Mouse (Mus musculus) gastrocnemius, postnatal 10 days (tissue): ENCODE data around the gene Arhgap4. TPM values are rescaled to one million over a fixed set of nuclear protein-coding genes. Genes with fewer than 3 reads are reported as not detected.

ENCODE experiments used
- DNase-seq: peaks from one replicate; pipeline ENCODE4 v3.0.0; 2021; ENCODE audit warnings: mixed read lengths
- long read RNA-seq, 2 experiments: library from polyadenylated mRNA; stranded (forward); transcript quantifications; one replicate each; pipeline ENCODE4 v2.0.0; 2021
- total RNA-seq, 2 experiments: library from RNA; stranded (reverse); gene quantifications; 2 replicates each; pipeline ENCODE4 v1.2.3; 2021

Gene Arhgap4
- 1 to 10 TPM in 1 of 2 experiments, under 1 TPM in 1; 0.85 to 2.0 TPM for total RNA-seq
- long read RNA-seq, experiment 1, partial matches to known transcripts, result 1 of 1 reads
- long read RNA-seq, experiment 1, other reads (novel, unspliced or antisense), result 0 of 1 reads
- long read RNA-seq, experiment 2, result 0 reads

DNA sequence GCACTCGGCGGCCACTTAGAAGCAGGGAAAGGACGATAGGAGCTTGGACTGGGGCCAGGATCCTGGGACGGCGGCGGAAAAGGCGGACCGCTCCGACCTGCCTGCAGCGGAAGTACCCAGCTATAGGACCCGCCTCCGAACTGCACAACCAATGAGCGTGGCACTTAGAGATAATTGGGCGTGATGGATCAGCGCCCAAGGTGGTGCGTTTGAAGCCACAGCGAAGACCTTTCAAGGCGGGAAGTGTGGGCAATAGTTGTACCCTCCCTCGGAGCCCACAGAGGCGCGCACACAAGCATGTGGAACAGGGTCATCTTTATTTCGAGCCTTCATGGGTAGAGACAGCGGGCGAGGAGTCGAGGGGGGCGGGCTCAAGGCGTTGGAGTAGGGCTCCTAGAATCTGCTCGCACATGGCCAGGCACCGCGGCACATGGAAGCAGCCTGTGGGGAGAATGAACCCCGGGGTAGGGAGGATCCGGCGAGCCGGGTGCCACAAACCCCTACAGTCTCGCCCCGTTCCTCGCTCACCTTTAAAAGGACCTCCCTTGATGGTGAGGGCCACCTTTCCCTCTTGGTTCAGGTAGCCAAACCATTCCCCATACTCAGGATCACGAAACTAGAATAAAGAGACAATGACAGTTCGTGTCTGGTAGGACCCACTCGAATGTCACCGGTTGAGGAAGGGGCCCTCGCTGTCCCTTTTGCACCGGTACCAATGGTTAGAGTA lies at the start of gene Arhgap4, which contains the start of gene Naa10:
TSS of gene Arhgap4 (minus strand) at position 48 of the 727 bp plus-strand sequence.
TSS of gene Naa10 (minus strand) at position 122 of the 727 bp plus-strand sequence.
- DNase-seq, result peak; percentile 86

GRCm38 (mm10) chrX:73970781-73971180 lies 49.1 kb upstream of the Arhgap4 start:
- DNase-seq, result no peak

GRCm38 (mm10) chrX:73969729-73970128 lies 48.1 kb upstream of the Arhgap4 start:
- DNase-seq, result no peak

- DNase-seq, result no peak
These were observed 47.5 kb upstream of the Arhgap4 start for GRCm38 (mm10) chrX:73969167-73969566.

DNA sequence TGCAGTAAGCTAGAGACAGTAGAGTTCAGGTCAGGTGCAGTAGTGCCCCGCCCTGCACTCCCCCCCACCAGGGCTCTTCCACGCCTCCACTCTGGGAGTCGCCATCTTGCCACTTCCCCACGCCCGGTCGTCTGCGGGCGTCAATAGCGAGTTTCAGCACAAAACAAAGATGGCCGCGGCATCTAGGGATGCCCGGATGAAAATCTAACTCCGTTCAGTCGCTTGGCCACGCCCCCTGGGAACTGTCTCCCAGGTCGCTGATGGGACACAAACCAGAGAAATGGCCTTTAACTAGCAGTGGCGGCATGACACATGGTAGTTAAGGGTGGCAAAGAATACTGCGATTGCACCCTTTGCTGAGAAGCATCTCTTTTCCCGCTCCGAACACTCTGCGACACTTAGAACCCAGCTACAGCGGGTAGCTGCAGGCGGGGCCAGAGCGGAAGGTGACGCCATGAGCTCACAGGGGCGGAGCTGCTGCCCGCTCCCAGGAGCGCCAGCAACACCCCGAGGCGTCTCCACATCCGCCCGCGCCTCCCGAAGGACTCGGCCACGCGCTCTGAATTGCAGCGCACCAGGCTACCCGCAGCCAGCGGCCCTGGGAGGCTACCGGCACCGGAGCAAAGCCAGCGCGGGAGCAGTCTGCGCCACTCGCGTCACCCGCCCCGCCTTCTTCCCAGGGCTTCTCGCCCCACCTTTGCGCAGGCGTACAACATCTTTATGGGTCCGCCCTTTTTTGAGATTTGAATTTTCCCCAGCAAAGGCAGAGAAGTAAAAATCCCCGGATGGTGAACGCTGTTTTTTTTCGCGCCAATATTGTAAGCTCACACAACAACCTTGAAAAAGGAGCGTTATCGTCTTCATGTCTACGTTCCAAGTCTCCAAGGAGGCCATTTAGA lies 45.8 kb upstream of the Arhgap4 start:
- peak; percentile 81 for DNase-seq

DNA sequence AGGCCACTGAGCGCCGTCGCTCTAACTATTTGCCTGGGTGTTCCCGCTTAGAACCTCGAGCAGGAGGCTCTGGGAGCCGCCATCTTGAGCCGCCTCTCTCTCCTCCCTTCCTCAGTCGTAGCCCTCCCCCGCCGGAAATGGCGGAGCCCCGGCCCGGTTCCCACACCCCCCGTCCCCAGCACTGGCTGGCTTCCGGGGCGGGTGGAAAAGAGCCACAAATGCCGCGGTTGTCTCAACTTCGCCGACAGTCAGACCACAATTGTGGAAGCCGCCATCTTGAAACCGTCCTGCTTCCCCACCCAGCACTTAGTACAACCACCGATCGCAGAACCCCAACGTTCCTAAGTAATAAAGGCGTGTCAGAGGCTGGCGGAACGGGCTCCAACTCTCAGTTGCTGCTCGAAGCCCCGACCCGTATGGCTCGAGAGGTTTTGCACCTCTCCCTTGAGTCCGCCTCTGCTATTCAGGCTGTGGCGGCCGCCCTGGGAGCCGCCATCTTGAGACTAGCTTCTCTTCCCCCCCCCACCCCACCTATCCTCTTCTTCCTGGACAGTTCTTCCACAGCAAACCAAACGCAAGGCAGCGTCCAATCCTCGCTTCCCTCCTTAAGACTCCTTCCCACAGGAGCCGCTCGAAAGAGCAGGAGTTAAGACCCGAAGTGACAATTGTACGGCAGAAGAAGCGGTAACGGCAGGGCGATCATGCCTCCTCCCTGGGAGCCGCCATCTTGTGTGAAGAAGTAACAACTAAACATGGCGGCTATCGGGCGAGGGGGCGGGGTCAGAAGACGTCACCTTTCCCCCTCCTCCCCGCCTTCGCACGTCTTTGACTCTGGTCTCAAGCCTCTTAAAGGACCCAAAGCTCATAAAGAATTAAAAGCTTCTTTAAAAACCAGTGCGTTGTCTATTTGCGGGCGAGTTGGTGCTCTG lies 44.8 kb upstream of the Arhgap4 start, which contains the start of gene Hcfc1:
TSS of gene Hcfc1 (minus strand) at position 110 of the 929 bp plus-strand sequence.
- DNase-seq, result peak; percentile 90

- no peak for DNase-seq
These were observed 43.6 kb upstream of the Arhgap4 start for GRCm38 (mm10) chrX:73965307-73965706.

DNA sequence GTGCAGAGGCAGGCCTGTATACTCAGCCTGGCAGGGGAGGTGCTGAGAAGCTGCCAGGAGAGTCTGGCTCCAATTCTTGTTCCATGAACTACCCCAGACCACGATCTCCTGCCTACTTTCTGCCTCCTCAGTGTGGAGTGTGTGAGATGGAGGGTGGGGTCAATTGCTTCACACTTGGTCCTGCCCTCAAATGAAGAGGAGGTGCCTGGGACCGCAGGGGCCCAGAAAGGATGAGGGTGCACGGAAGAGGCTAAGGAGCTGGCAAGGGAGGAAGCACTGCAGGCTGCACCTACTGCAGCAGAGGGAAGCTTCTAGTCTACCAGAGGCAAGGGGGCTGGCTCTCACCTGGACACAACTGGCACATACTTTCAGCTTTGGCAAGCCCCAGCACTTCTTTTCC lies 42.7 kb upstream of the Arhgap4 start:
- no peak for DNase-seq

DNA sequence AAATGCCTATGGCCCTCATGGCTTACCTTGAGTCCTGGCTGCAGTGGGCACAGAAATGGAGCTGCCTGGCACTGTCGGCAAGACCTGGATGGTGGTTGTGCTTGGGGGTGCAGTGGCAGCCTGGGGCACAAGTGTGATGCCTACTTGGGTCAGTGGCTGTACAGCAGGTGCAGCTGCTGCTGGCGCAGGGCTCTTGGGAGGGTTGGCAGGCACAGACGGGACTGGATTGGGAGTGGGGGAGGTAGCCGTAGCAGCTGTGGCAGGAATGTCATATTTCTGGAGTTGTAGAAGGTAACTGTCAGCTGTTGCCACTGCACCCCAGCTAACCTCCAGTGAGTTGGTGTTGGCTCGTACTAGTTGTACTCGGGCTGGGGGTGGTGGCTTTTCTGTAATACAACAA lies 33.3 kb upstream of the Arhgap4 start:
- DNase-seq, result peak; percentile 29

GRCm38 (mm10) chrX:73952603-73953002 lies 30.9 kb upstream of the Arhgap4 start:
- no peak for DNase-seq

DNA sequence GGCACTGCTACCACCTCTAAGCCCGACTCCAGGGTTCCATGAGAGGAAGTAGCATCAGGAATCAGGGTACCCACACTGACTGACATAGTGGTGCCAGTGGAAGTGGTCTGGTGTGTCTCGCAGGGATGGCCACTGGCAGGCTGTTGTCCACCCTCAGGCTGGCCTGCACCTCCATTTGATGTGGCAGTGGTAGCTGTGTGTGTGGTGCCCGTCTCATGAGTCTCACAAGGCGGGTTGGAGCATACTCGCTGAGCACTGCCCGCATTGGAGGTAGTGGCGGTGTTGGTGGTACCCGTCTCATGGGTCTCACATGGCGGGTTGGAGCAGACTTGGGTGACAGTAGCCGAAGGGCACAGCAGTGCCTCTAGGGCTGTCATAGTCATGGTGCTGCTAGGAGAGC lies 27.7 kb upstream of the Arhgap4 start:
- no peak for DNase-seq

- DNase-seq, result peak; percentile 35
These were observed 27.0 kb upstream of the Arhgap4 start for GRCm38 (mm10) chrX:73948647-73949046.

DNA sequence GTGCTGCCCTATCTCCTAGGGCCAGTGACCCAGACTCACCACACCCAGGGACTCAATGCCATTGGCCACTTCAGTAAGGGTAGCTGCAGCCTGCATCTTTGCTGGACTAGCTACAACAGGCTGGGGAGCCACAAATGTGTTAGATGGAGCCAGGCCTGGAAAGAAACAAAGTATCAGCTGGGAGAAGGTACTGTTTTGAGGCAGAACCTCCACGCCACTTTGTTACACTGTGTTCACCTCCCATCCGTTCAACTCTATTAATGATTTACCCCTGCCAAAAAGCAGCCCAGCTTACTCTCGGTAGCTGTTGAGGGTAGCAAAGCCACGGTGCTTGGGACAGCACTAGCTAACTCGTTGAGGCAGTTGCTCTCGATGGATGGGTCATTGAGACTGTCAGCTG lies 25.2 kb upstream of the Arhgap4 start:
- no peak for DNase-seq

DNA sequence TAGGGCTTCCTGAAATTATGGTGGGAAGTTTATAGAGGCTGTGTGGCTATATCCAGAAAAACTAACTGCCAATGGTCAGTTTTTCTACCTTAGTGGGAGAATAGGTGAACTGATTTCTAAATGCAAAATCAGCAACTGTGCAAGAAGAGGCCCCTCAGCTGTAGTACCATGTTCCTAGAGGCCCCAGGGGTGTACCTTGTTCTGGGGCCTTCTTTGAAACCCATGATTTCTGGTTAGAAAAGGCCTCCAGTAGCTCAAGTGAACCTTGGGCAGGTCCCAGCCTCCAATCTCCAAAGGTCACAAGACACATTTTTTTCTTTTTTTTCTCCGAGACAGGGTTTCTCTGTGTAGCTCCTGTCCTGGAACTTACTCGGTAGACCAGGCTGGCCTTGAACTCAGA lies 20.6 kb upstream of the Arhgap4 start:
- no peak for DNase-seq

- no peak for DNase-seq
These were observed 20.2 kb upstream of the Arhgap4 start for GRCm38 (mm10) chrX:73941860-73942259.

- DNase-seq, result no peak
These were observed 10.2 kb upstream of the Arhgap4 start for GRCm38 (mm10) chrX:73931871-73932270.

DNA sequence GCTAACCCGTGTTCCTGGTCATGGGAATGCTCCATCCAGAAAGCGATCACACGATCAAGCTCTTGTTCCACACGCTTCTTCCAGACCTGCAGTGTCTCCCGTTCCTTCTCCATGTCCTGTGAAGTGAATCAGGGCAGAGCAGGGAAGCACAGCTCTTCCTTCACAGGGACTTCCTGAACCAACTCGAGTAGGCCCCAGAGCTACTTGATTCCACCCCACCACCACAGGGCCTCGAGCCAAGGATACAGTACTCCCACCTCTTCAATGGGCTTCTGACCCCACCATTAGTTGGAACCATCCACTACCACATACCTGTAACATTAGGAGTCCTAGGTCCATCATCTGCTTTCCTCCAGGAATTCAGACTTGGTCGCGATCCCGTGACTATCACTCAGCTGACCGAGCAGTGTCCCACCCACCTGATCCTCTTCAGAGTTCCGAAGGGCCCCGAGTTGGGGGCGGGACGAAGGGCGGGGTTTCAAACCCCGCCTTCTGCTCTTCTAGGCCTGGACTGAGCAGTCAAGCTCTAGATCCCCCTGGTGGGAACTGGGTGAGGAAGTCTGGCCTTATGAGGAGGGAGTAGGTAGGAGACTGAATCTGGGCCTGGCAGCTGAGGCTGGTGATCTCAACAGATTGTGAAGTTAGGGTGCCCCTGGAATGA lies 8.9 kb upstream of the Arhgap4 start, which contains the start of gene Renbp:
TSS of gene Renbp (minus strand) at position 449 of the 661 bp plus-strand sequence.
- DNase-seq, result peak; percentile 40

DNA sequence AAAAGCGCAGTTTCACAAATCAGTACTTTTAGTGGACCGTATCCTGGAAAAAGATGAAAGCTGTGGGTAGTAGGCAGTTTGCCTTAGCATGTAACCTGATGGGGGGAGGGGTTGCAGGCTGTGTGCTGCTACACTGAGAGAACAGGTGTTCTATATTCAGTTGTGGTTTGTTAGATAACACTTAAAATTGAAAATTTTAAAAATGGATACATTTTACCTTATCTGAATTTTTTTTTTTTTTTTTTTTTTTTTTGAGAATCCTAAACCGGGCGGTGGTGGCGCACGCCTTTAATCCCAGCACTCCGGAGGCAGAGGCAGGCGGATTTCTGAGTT lies 846 bp upstream of the Arhgap4 start:
- DNase-seq, result no peak

DNA sequence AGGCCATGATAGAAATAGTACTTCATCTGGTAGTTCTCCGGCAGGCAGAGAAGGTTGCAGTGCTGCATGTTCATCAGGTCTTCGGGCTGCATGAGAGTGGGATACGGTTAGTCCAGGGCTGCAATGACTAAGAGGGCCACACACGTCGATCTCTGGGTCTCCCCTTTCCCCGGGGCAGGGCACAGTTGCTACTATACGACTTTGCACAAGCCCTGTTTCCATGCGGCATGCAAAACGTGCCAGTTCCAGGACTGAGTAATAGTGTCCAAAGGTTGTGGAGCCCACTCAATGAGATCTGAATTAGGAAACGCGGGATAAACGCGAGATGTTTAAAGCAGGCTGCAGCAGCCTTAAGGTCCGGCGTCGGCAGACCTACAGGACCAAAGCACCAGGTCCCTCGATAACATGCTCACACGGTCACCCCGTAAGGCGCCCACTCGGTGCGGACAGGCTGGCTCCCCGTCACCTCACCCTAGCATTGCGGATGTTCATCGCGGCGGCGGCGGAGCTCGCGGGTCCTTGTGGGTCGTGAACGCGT lies 316 bp downstream of the Arhgap4 start:
- DNase-seq, result no peak

DNA sequence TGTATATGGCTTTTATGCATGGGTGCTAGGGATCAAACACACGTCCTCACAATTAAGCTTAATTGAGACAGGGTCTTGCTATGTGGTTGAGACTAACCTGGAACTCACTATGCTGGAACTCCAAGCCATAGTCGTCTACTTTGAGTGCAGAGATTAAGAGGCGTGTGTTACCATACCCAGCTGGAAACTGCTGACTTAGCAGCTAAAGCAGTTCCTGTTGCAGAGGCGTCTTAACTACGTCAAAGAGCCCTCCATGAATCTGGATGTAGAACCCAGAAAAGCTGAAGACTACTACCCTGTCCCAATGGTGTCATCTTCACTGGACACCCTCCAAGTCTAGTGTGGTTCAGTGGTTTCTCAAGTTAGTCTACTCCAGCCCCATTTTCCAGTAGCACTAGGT lies 3.0 kb downstream of the Arhgap4 start:
- no peak for DNase-seq

DNA sequence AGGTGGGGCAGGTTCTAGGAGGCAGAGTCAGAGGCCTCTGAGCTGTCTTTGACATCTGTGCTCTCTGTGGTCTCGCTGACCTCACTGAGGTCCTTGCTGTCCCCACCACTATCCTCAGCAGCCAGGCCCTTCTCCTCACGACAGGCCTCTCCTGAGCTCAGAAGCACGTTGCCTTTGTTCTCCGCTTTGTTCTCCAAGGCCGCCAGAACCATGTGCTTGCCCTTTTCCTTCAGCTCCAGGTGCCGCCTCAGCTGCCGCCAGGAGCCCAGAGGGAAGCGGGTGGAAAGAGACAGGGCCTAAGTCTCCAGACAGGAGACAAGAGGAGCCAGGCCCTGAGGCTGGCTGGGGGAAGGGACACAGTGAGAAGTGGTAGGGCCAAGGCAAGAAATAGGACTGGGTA lies 4.7 kb downstream of the Arhgap4 start:
- no peak for DNase-seq
